8 mouse cellular contexts compared by ENCODE assay signal in genomic region chr5:125465192-125465591, GRCm38 (mm10). TPM values are rescaled to one million over a fixed set of nuclear protein-coding genes. Genes with fewer than 3 reads are reported as not detected.
DNase-seq lines count a peak whose midpoint lies in the region; ATAC-seq lines count a peak whose summit lies in the region.

No protein-coding gene starts in this region.

- H3K36me3 ChIP-seq in lung, embryonic 15.5 days = no peaks in the 10 kb centered on the region
- no peaks in the 10 kb centered on the region for H3K36me3 ChIP-seq in forebrain, embryonic 14.5 days (ENCODE audit: control insufficient read depth, insufficient read depth, low read length)
- no peaks in the 10 kb centered on the region for H3K36me3 ChIP-seq in liver, embryonic 12.5 days
- no peaks in the 10 kb centered on the region for H3K36me3 ChIP-seq in stomach, embryonic 15.5 days

- no peaks in the 10 kb centered on the region for H3K27me3 ChIP-seq in lung, embryonic 15.5 days
- H3K27me3 ChIP-seq in forebrain, embryonic 14.5 days (replicated peaks; ENCODE audit: control insufficient read depth, insufficient read depth, low read length) = no peaks in the 10 kb centered on the region
- no peaks in the 10 kb centered on the region for H3K27me3 ChIP-seq in liver, embryonic 12.5 days (replicated peaks)
- no peaks in the 10 kb centered on the region for H3K27me3 ChIP-seq in stomach, embryonic 15.5 days (replicated peaks)

- peak overlapping the region; percentile 54 for H3K4me2 ChIP-seq in lung, embryonic 15.5 days
- peak overlapping the region; percentile 54 for H3K4me2 ChIP-seq in forebrain, embryonic 14.5 days (ENCODE audit: low read length)
- peak overlapping the region; percentile 72 for H3K4me2 ChIP-seq in liver, embryonic 12.5 days
- peak overlapping the region; percentile 49 for H3K4me2 ChIP-seq in stomach, embryonic 15.5 days

- H3K4me1 ChIP-seq in lung, embryonic 15.5 days = peaks cover 6% of the 10 kb centered on the region
- H3K4me1 ChIP-seq in forebrain, embryonic 14.5 days (ENCODE audit: control insufficient read depth, insufficient read depth, low read length) = no peaks in the 10 kb centered on the region
- H3K4me1 ChIP-seq in liver, embryonic 12.5 days = peaks cover 65% of the 10 kb centered on the region
- H3K4me1 ChIP-seq in stomach, embryonic 15.5 days = peaks cover 6% of the 10 kb centered on the region

- DNase-seq in lung, adult 18-20 months = no peak
- no peak for DNase-seq in forebrain, embryonic 14.5 days (ENCODE audit: low spot score)
- DNase-seq in embryo, embryonic 10.5 days (ENCODE audit: low spot score) = no peak
- DNase-seq in urinary bladder, adult 2 months (ENCODE audit: low spot score) = no peak

- H3K9me3 ChIP-seq in lung, embryonic 15.5 days = no peaks in the 10 kb centered on the region
- no peaks in the 10 kb centered on the region for H3K9me3 ChIP-seq in forebrain, embryonic 14.5 days (replicated peaks; ENCODE audit: control insufficient read depth, low read length)
- no peaks in the 10 kb centered on the region for H3K9me3 ChIP-seq in liver, embryonic 12.5 days (replicated peaks)
- no peaks in the 10 kb centered on the region for H3K9me3 ChIP-seq in stomach, embryonic 15.5 days

- no peak overlapping the region for H3K9ac ChIP-seq in lung, embryonic 15.5 days
- H3K9ac ChIP-seq in forebrain, embryonic 14.5 days (ENCODE audit: low read length) = no peak overlapping the region
- H3K9ac ChIP-seq in liver, embryonic 12.5 days = peak overlapping the region; percentile 59
- no peak overlapping the region for H3K9ac ChIP-seq in stomach, embryonic 15.5 days

- WGBS in lung, embryonic 15.5 days = 31% methylated on average over 7 of the region's 7 CpGs
- 51% methylated on average over 7 of the region's 7 CpGs for WGBS in forebrain, embryonic 14.5 days
- 34% methylated on average over 7 of the region's 7 CpGs for WGBS in liver, embryonic 12.5 days (ENCODE audit: insufficient replicate concordance)
- WGBS in stomach, embryonic 15.5 days = 32% methylated on average over 7 of the region's 7 CpGs

- H3K4me3 ChIP-seq in lung, embryonic 15.5 days = peak overlapping the region; percentile 35
- H3K4me3 ChIP-seq in forebrain, embryonic 14.5 days (ENCODE audit: low read depth, low read length) = peak overlapping the region; percentile 25
- peak overlapping the region; percentile 54 for H3K4me3 ChIP-seq in liver, embryonic 12.5 days
- H3K4me3 ChIP-seq in stomach, embryonic 15.5 days (replicated peaks) = peak overlapping the region; percentile 38; the same call in 1 of the 2 replicates

- 0 out of 2 replicates have a peak, but pooled peaks have one; percentile 9 for ATAC-seq in lung, embryonic 15.5 days (ENCODE audit: borderline replicate concordance, extremely low read depth, low FRiP score, low TSS enrichment)
- ATAC-seq in forebrain, embryonic 14.5 days = peak; percentile 19
- ATAC-seq in liver, embryonic 12.5 days = no peak
- no peak for ATAC-seq in stomach, embryonic 15.5 days (ENCODE audit: insufficient read depth, low FRiP score, low read depth)
- ATAC-seq in inflammation-experienced regulatory T-cells, adult 6 months = no peak

- no peak overlapping the region for H3K27ac ChIP-seq in lung, embryonic 15.5 days
- no peak overlapping the region for H3K27ac ChIP-seq in forebrain, embryonic 14.5 days (ENCODE audit: low read depth, low read length)
- H3K27ac ChIP-seq in liver, embryonic 12.5 days = peak overlapping the region; percentile 75
- peak overlapping the region; percentile 67 for H3K27ac ChIP-seq in stomach, embryonic 15.5 days

RNA-seq across cellular contexts. Expression of gene Aacs, which starts 10.4 kb away (rescaled TPM):
- polyA plus RNA-seq in lung, embryonic 15.5 days (2015; fragmentation: Nextera tagmentation; extraction: Ambion mirVana) = 36.8 TPM in 2 replicates
- polyA plus RNA-seq in forebrain, embryonic 14.5 days (2014; fragmentation: Nextera tagmentation; extraction: Ambion mirVana) = 51.8 and 71.1 TPM in 2 replicates
- 24.7 and 25.1 TPM in 2 replicates for polyA plus RNA-seq in liver, embryonic 12.5 days (2016; fragmentation: Nextera tagmentation; extraction: Ambion mirVana)
- 58.8 and 61.4 TPM in 2 replicates for polyA plus RNA-seq in stomach, embryonic 15.5 days (2015; fragmentation: Nextera tagmentation; extraction: Ambion mirVana)
- polyA plus RNA-seq in inflammation-experienced regulatory T-cells, adult 6 months (2017; shearing (Covaris generic)) = 10 to 100 TPM; 22.5 to 25.4 (median 24.7) TPM
- 27.3 and 40.5 TPM in 2 replicates for polyA plus RNA-seq in urinary bladder, adult 2 months (2012; rRNA removed)

RNA-seq across cellular contexts. Expression of gene Bri3bp, which starts 23.8 kb away (rescaled TPM):
- polyA plus RNA-seq in lung, embryonic 15.5 days (2015; fragmentation: Nextera tagmentation; extraction: Ambion mirVana) = 35.6 and 39.2 TPM in 2 replicates
- polyA plus RNA-seq in forebrain, embryonic 14.5 days (2014; fragmentation: Nextera tagmentation; extraction: Ambion mirVana) = 26.0 and 29.1 TPM in 2 replicates
- 44.0 and 44.1 TPM in 2 replicates for polyA plus RNA-seq in liver, embryonic 12.5 days (2016; fragmentation: Nextera tagmentation; extraction: Ambion mirVana)
- 45.5 and 46.6 TPM in 2 replicates for polyA plus RNA-seq in stomach, embryonic 15.5 days (2015; fragmentation: Nextera tagmentation; extraction: Ambion mirVana)
- polyA plus RNA-seq in inflammation-experienced regulatory T-cells, adult 6 months (2017; shearing (Covaris generic)) = 10 to 100 TPM in 1 of 3 experiments, 1 to 10 TPM in 2; 5.6 to 12.9 (median 8.3) TPM
- polyA plus RNA-seq in urinary bladder, adult 2 months (2012; rRNA removed) = 3.5 and 7.5 TPM in 2 replicates

RNA-seq across cellular contexts. Expression of gene Dhx37, which starts 31.3 kb away (rescaled TPM):
- 9.9 and 11.7 TPM in 2 replicates for polyA plus RNA-seq in lung, embryonic 15.5 days (2015; fragmentation: Nextera tagmentation; extraction: Ambion mirVana)
- 4.7 and 7.0 TPM in 2 replicates for polyA plus RNA-seq in forebrain, embryonic 14.5 days (2014; fragmentation: Nextera tagmentation; extraction: Ambion mirVana)
- polyA plus RNA-seq in liver, embryonic 12.5 days (2016; fragmentation: Nextera tagmentation; extraction: Ambion mirVana) = 11.3 and 11.4 TPM in 2 replicates
- 10.8 and 11.5 TPM in 2 replicates for polyA plus RNA-seq in stomach, embryonic 15.5 days (2015; fragmentation: Nextera tagmentation; extraction: Ambion mirVana)
- 10 to 100 TPM in 1 of 3 experiments, 1 to 10 TPM in 2; 6.9 to 10.2 (median 9.2) TPM for polyA plus RNA-seq in inflammation-experienced regulatory T-cells, adult 6 months (2017; shearing (Covaris generic))
- 15.7 and 16.8 TPM in 2 replicates for polyA plus RNA-seq in urinary bladder, adult 2 months (2012; rRNA removed)

Comparison
In these comparisons a context has a peak if more than half of its experiments do, and no peak if none do; other contexts are left out.
1. ATAC-seq: peak in lung, embryonic 15.5 days (single experiment) and forebrain, embryonic 14.5 days (single experiment); none in liver, embryonic 12.5 days (single experiment), stomach, embryonic 15.5 days (single experiment) and inflammation-experienced regulatory T-cells, adult 6 months (single experiment).
2. H3K27ac ChIP-seq: peak in liver, embryonic 12.5 days (single experiment) and stomach, embryonic 15.5 days (single experiment); none in lung, embryonic 15.5 days (single experiment) and forebrain, embryonic 14.5 days (single experiment).
3. Peak in every context shown above with its lines, with median percentiles within 50 percentile points of each other: H3K4me2 ChIP-seq and H3K4me3 ChIP-seq.